Mouse (Mus musculus): ENCODE data around the gene Ddc.

- TF ChIP-seq POLR2A (IDR thresholded peaks at IDR 0.05; ENCODE audit: control insufficient read depth, low read depth, low read length) (no peak), CTCF (IDR thresholded peaks at IDR 0.05; ENCODE audit: control insufficient read depth, insufficient read depth, insufficient replicate concordance, low read depth, low read length) (no peak)
Measured at GRCm38 (mm10) chr11:11831940-11832754, 65.8 kb downstream of the Ddc start.
